Mouse (Mus musculus): Measurements from ENCODE around the gene Gpsm2.

DNA sequence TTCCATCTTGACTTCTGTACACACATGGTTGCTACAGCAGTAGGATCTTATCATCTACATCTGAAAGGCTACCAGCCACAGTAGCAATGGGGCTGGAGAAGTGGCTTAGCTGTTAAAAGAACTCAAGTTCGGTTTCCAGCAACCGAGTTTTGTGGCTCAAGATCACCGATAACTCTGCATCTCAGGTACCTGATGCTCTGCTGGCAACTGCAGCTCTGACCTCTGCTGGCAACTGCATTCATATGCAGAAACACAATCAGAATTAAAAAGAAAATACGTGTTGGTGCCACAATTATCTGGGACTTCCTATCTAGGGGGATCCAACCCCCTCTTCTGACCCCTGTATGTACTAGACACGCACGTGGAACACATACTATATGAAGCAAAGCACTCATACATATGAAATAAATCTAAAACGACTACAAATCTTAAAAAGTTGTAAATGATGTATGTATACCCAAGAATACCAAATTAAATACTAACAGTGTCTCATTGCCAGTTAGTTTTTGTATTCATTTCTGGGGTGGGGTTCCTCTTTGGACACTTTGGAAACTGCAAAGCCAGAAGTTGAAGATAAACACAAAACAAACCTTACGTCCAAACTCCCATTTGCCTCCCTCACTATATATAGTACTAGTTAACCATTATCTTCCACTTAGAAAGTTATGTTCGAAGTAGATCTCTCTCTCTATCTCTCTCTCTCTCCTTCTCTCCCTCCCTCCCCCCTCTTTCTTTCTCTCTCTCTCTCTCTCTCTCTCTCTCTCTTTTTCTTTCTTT lies 69.1 kb downstream of the Gpsm2 start:
- TF ChIP-seq CTCF (IDR thresholded peaks at IDR 0.05; ENCODE audit: low read depth) (peak; percentile 52), EP300 (IDR thresholded peaks at IDR 0.05; ENCODE audit: low read depth) (peak; percentile 37; the same call in 1 of the 2 replicates)
